Mouse (Mus musculus): ENCODE data around the gene Tbx4.

The Tbx4 gene

GRCm38 (mm10) chr11:85885665-85886428 lies at the start of gene Tbx4:
Tbx4 (plus strand) TSS chr11:85886422.
- DNase-seq (ENCODE audit: low spot score), result no peak

DNA sequence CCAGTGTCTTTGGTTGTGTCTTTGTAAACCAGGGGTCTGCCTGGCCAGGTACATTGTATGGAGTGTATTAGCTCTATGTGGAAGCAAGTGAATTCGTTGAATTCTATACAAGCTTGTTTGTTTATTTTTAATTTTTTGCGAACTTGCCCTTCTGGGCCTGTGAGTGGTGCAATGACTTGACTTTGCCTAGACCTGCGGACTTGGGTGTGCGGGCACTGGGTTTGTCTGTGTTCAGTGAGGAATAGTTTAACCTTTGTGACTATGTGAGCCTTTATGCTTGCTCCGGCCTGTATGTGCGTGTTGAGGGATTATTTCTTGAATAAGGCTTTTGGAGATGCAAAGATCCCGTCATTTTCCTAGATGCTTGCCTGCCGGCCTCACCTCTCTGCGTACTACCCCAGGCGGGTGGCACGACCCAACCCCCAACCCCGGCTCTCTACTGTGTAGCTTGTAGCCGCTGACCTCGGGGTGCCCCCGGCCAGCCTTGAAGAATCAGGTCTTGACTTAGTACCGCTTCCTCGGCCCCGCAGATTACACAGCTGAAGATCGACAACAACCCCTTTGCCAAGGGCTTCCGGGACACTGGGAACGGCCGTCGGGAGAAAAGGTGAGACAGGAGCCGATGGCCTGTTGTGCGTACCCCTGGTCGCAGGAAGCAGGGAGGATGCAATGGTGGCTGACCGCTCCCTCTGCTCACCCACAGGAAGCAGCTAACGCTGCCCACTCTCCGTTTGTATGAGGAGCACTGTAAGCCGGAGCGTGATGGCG lies 49.5 kb upstream of the Tbx4 start:
- no peak for DNase-seq (ENCODE audit: low spot score)

DNA sequence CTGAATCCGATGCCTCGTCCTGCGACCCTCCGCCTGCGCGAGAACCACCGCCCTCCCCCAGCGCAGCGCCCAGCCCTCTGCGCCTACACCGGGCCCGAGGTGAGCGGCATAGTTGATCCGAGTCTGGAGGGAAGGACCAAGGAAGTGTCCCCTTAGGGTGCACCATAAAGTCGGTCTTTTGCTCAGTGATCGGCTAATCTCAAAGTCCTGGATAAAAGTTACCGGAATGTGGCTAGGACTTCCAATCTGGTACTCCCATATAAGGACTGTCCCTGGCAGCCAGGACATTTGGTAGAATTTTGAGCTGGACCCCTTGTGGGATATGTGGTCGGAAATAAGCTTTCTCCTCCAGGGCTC lies 49.0 kb upstream of the Tbx4 start:
- DNase-seq (ENCODE audit: low spot score), result no peak

DNA sequence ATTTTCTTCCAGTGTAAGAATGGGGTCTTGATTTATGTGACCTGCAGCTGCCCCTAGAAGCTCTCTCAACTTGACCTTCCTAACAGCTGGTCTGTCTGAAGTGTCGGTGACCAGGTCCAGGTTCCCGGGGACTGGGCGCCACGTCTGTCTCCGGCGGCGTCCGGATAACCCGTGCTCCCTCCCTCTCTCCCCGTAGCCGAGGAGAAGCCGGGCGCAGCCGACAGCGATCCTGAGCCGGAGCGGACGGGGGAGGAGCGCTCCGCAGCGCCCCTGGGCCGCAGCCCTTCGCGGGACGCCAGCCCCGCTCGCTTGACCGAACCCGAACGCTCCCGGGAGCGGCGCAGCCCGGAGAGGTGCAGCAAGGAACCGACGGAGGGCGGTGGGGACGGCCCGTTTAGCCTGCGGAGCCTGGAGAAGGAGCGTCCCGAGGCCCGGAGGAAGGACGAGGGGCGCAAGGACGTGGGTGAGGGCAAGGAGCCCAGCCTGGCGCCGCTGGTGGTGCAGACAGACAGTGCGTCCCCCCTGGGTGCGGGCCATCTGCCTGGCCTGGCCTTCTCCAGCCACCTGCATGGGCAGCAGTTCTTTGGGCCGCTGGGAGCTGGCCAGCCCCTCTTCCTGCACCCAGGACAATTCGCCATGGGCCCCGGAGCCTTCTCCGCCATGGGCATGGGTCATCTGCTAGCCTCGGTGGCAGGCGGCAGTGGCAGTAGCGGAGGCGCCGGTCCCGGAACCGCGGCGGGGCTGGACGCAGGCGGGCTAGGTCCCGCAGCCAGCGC lies 48.4 kb upstream of the Tbx4 start:
- DNase-seq (ENCODE audit: low spot score), result no peak

GRCm38 (mm10) chr11:85838424-85839257 lies 47.6 kb upstream of the Tbx4 start:
- DNase-seq (ENCODE audit: low spot score), result no peak

GRCm38 (mm10) chr11:85839258-85840030 lies 46.8 kb upstream of the Tbx4 start:
- no peak for DNase-seq (ENCODE audit: low spot score)

GRCm38 (mm10) chr11:85840031-85840802 lies 46.0 kb upstream of the Tbx4 start:
- no peak for DNase-seq (ENCODE audit: low spot score)

DNA sequence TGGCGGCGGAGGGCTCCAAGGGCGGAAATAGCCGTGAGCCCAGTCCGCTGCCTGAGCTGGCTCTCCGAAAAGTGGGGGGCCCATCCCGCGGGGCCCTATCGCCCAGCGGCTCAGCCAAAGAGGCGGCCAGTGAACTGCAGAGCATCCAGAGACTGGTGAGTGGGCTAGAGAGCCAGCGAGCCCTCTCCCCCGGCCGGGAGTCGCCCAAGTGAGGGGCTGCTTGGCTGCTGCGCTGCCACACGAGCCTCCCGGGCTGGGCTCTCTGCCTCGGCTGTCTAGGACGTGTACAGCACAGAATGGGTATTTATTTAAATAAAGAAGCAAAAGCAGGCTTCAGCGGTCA lies 45.4 kb upstream of the Tbx4 start:
- DNase-seq (ENCODE audit: low spot score), result no peak

- no peak for DNase-seq (ENCODE audit: low spot score)
These were observed 45.0 kb upstream of the Tbx4 start for GRCm38 (mm10) chr11:85841211-85841681.

DNA sequence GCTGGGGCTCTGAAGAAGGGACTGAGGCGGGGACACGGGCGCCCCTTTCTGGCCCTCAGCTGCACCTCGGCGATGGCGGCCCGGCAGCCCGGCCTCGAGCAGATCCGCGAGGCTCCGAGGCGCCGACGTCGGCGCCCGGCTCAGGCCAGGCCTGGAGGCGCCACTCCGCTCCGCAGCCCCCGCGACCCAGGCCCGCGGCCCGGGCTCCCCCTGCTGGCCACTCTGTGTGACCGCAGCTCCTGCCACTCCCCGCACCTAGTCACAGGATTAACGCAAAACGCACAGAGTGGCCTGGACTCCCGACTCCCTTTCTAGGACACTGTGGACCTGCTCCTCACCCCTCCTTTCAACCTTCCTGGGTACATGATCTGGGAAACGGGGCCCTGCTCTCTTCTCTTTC lies 44.2 kb upstream of the Tbx4 start:
- DNase-seq (ENCODE audit: low spot score), result peak; percentile 62

- no peak for DNase-seq (ENCODE audit: low spot score)
These were observed 43.5 kb upstream of the Tbx4 start for GRCm38 (mm10) chr11:85842596-85843346.

DNA sequence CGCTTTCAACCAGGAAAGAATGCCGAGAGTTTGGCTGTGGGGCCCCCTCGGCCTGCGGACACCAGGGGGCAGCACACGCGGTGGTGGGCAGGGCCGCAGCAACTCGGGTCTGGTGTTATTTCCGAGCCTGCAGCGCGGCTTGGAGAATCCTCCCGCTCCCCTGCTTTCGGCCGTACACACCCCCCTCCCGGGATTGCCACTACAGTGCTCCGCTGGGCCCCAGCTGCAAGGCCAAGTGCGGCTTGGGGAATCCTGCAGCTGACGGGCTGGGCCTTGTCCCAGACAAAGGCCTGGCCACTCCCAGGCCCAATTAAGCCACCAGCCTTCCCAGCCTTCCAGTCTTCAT lies 42.9 kb upstream of the Tbx4 start:
- DNase-seq (ENCODE audit: low spot score), result peak; percentile 78

GRCm38 (mm10) chr11:85844144-85844965 lies 41.9 kb upstream of the Tbx4 start:
- DNase-seq (ENCODE audit: low spot score), result peak; percentile 81

DNA sequence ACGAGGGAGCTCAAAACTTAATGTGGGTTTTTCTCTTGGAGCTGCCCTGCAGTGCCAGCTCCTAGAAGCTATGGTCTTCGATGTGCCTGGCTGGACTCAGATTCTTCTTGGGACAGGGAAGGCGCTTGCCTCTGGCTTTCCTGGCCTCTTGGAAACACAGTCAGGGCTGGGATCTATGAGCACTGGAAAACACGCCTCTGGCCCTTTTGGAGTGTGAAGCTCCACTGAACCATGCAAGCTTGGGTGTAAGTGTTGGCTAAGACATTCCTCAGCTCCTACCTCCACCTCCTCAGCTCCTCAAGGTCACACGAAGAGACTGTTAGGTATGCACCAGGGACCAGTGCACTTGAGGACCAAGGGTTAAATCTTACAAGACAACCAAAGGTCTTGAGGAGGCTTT lies 41.3 kb upstream of the Tbx4 start:
- DNase-seq (ENCODE audit: low spot score), result no peak

DNA sequence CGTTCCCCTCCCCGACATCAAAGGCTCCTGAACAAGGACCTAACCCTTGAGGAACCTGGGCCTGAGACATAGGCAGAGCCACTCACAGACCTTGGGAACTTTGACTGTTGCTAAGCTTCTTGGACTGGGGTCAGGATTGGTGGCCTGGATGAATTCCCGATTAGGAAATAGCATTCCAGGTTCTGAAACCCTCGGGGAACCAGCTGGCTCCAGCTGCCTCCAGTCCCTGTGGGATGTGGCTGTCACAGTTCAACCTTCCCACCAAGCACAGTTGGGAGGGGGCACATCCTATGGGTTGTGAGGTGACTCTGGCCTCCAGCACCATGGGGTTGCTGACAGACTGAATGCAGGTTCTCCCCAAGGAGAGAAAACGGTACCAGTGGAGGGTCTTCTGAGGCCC lies 40.3 kb upstream of the Tbx4 start:
- DNase-seq (ENCODE audit: low spot score), result no peak

- no peak for DNase-seq (ENCODE audit: low spot score)
These were observed 39.7 kb upstream of the Tbx4 start for GRCm38 (mm10) chr11:85846509-85846908.

DNA sequence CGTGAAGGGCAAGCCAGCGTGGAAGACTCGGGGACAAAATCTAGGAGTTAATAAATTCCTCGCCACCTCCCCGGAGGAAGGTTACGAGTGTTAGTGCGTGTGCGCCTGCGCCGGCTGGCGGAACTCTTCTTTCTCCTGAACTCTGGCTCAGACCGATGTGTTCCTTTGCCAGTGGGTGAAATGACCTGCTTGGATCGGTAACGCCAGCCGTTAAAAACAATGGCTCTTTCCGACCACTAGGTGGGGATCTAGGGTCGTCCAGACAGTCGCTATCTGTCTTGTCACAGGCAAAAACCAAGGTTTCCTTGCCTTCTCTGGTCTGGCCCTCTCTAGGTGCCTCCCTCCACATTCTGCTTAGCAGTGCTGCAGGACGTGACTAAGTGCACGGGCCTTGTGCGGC lies 37.2 kb upstream of the Tbx4 start:
- DNase-seq (ENCODE audit: low spot score), result peak; percentile 66

DNA sequence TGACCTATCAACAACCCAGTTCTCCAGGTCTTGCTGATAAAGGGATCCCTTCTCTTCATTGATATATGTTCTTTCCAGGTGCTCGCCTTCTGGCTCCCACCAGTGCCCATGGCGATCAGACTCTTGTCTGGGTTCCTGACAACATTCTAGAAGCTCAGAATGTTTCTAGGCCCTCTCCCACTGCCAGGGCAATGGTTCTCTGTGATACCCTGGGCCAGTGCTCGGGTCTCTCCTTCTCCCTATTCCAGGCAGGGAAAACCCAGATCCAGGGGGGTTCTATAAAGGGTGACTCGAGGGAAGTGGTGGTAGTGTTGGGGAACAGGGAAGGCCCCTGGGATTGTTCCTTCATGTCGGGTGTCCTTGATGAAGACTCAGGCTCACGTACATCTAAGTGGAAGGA lies 36.0 kb upstream of the Tbx4 start, which contains the start of gene Gm11444:
Gene Gm11444, minus strand, starts transcription at position 101 of the 400 bp plus-strand sequence.
- DNase-seq (ENCODE audit: low spot score), result no peak

DNA sequence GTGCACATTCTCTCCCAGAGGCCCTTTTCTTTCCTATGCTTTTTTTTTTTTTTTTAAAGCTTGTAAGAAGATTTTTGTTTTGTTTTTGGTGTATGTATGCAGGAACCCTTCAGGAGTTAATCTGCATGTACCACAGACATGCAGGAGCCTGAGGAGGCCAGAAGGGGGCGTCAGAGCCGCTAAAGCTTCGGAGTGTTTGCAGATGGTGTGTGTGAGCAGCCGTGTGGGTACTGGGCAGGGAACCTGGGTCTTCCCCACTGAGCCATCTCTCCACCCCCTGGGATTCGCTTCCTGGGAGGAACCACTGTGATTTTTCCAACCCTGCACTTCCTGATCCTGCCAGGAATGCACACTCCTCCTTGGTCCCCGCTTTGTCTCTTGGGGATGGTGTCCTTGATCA lies 35.5 kb upstream of the Tbx4 start:
- DNase-seq (ENCODE audit: low spot score), result no peak

Data from ovary, adult 18-20 months (tissue).